Mouse (Mus musculus): Measurements from ENCODE around the gene Ifnlr1.

DNA sequence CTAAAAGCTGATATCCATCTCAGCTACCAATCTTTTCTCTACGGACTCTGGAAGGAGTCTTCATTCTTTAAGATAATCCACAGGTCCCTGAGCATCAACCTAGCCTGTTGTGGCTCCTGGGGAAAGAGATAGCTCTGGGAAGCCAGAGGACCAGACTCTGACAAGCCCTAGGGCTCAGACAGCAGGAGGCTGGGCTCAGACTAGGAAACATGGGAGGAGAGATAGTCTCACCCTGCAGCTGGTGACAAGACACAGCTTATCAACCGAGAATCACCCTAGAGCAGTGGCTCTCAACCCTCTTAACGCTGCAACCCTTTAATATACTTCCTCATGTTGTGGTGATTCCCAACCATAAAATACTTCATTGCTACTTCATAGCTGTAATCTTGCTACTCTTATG, 24.3 kb downstream of the Ifnlr1 start:
- no peak for TF ChIP-seq CTCF (IDR thresholded peaks at IDR 0.05; ENCODE audit: borderline replicate concordance, insufficient read depth, low read length)
- TF ChIP-seq POLR2A (IDR thresholded peaks at IDR 0.05; ENCODE audit: low read depth, low read length) = no peak
